Mouse (Mus musculus) cerebellum, adult 11 months (tissue): ENCODE data around the gene Kcnj10.

Source experiments
- DNase-seq: peaks from one replicate; pipeline ENCODE4 v3.0.0; 2022

Kcnj10 gene

GRCm38 (mm10) chr1:172312768-172313561 lies 28.0 kb upstream of the Kcnj10 start:
- peak; percentile 61 for DNase-seq

- peak; percentile 30 for DNase-seq
Measured at GRCm38 (mm10) chr1:172313613-172314411, 27.2 kb upstream of the Kcnj10 start.

GRCm38 (mm10) chr1:172314911-172315310 lies 26.1 kb upstream of the Kcnj10 start:
- DNase-seq: peak; percentile 31

- no peak for DNase-seq
Measured at GRCm38 (mm10) chr1:172317431-172317830, 23.6 kb upstream of the Kcnj10 start.

- peak; percentile 62 for DNase-seq
Measured at GRCm38 (mm10) chr1:172317946-172318345, 23.1 kb upstream of the Kcnj10 start.

- DNase-seq: no peak
Measured at GRCm38 (mm10) chr1:172318424-172319035, 22.5 kb upstream of the Kcnj10 start.

GRCm38 (mm10) chr1:172319346-172319745 lies 21.7 kb upstream of the Kcnj10 start:
- no peak for DNase-seq

GRCm38 (mm10) chr1:172319921-172320411 lies 21.0 kb upstream of the Kcnj10 start:
- DNase-seq: no peak

GRCm38 (mm10) chr1:172322725-172323124 lies 18.3 kb upstream of the Kcnj10 start:
- no peak for DNase-seq

GRCm38 (mm10) chr1:172323298-172323697 lies 17.7 kb upstream of the Kcnj10 start:
- DNase-seq: no peak

- no peak for DNase-seq
Measured at GRCm38 (mm10) chr1:172323801-172324359, 17.1 kb upstream of the Kcnj10 start.

- peak; percentile 86 for DNase-seq
Measured at GRCm38 (mm10) chr1:172324725-172325124, 16.3 kb upstream of the Kcnj10 start.

- peak; percentile 85 for DNase-seq
Measured at GRCm38 (mm10) chr1:172325680-172326535, 15.1 kb upstream of the Kcnj10 start.

GRCm38 (mm10) chr1:172326684-172327083 lies 14.3 kb upstream of the Kcnj10 start:
- no peak for DNase-seq

GRCm38 (mm10) chr1:172327206-172328001 lies 13.6 kb upstream of the Kcnj10 start:
- no peak for DNase-seq

GRCm38 (mm10) chr1:172328041-172328440 lies 13.0 kb upstream of the Kcnj10 start:
- DNase-seq: no peak

- DNase-seq: no peak
Measured at GRCm38 (mm10) chr1:172328461-172328860, 12.5 kb upstream of the Kcnj10 start.

- peak; percentile 86 for DNase-seq
Measured at GRCm38 (mm10) chr1:172329131-172329530, 11.9 kb upstream of the Kcnj10 start, which contains the start of gene Kcnj9. Gene Kcnj9, minus strand, starts transcription at chr1:172329318.

- DNase-seq: no peak
Measured at GRCm38 (mm10) chr1:172329616-172330015, 11.4 kb upstream of the Kcnj10 start.

- no peak for DNase-seq
Measured at GRCm38 (mm10) chr1:172331422-172331947, 9.5 kb upstream of the Kcnj10 start.

- DNase-seq: no peak
Measured at GRCm38 (mm10) chr1:172332925-172333324, 8.1 kb upstream of the Kcnj10 start.
